Mouse (Mus musculus) splenic B cell, adult 2 months (primary cell): Measurements from ENCODE around the gene Eno2.
A peak's percentile ranks its signal among the peaks of the same experiment; 100 is the strongest.

Source experiments
- DNase-seq: peaks from one replicate; pipeline ENCODE4 v3.0.0-alpha.2; 2011; ENCODE audit warnings: low read depth, low spot score
- H3K27me3 ChIP-seq: 2 replicates; pipeline ENCODE4 v1.6.1; 2012; ENCODE audit warnings: mild to moderate bottlenecking, low read length, moderate library complexity, mixed read lengths; ENCODE audit not compliant: control insufficient read depth, poor library complexity, insufficient read depth, severe bottlenecking
- H3K36me3 ChIP-seq: 2 replicates; pipeline ENCODE4 v1.6.1; 2012; ENCODE audit warnings: mild to moderate bottlenecking, low read length, moderate library complexity, mixed read lengths; ENCODE audit not compliant: control insufficient read depth, poor library complexity, insufficient read depth, severe bottlenecking

Gene Eno2

DNA sequence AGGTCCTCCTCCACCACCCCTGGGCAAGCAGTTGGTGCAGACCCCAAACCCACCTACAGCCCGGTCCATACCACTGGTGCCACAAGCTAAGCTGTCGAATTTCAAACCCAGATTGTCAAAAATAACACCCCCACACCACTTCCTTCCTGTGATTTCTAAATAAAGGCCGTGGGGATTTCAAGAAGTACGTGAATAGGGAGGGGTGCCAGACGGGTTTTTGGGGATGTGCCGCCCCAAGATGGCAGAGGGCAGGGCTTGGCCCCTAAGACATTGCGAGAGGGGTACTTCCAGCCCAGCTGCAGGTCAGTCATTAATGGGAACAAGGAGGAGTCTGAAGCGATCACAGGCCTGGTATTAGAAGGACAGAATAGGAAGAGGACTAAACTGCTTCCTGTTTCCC is 45.9 kb downstream of the Eno2 start:
- peak; percentile 75 for DNase-seq
- Histone ChIP-seq H3K27me3 (no peaks in the 10 kb centered on the region), H3K36me3 (peaks cover 37% of the 10 kb centered on the region)

DNA sequence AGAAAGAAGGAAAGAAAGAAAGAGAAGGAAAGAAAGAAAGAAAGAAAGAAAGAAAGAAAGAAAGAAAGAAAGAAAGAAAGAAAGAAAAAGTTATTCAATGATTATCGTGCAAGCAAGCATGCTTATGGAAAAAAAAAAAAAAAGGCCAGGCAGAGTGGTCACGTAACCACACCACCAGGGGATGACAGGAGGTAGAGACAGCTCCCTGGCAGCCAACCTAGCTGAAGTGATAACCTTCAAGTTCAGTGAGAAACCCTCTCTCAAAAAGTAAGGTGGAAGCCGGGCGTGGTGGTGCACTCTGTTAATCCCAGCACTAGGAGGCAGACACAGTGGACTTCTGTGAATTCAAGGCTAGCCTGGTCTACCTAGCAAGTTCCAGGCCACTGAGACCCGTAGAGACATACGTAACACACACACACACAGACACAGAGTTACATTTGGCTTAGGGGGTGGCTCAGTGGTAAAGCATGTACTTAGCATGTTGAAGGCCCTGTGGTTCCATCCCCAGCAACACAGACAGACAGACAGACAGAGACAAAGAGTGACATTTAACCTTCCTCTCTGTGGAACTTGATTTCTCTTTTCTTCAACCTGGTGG is 46.5 kb downstream of the Eno2 start:
- DNase-seq: peak; percentile 50
- H3K27me3 ChIP-seq: no peaks in the 10 kb centered on the region
- peaks cover 31% of the 10 kb centered on the region for H3K36me3 ChIP-seq

DNA sequence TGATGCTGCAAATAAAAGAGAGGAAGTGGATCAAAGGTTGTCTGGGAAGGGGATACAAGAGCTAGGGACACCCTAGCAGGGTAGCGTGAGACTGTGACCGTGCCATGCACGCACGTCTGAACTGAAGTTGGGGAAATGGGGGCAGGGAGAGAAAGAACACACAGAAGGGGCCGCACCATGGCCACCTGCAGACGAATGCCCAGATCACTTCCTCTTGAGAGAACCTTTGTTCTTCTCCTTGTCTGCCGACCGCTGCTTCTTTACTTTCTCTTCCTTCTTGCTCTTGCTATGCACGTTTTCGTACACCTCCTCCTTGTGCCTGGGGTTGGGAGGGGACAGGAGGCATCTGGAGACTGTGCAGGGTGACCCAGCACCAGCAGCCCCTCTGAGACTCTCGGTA is 48.6 kb downstream of the Eno2 start:
- Histone ChIP-seq H3K36me3 (peaks cover 19% of the 10 kb centered on the region), H3K27me3 (no peaks in the 10 kb centered on the region)
- DNase-seq: peak; percentile 85

DNA sequence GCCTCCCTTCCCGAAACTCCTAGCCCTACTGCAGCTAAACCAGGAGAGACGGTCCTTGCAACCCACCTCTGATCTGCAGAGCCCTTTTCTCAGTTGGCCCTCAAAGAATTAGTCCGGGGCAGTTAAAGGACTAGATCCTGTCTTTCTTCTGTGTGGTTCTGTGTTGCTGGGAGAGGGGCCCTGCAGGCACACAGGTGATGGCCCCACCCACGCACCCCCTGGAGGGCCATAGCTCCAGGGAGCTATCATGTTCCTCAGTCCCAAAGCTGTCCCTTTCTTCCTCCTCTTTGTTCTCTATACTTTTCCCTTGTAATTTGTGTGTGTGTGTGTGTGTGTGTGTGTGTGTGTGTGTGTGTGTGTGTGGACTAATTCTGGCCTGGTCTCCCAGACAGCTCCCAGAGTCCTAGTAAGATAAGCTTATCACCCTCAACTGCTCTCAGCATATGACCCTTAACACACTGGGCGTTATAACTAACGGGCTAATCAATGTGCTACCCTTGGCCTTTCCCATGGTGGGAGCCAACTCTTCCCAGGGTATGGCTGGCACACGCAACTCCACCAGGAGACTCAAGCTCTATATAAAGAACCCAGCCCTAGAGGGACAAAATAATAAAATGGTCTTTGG is 50.0 kb downstream of the Eno2 start:
- Histone ChIP-seq H3K27me3 (no peaks in the 10 kb centered on the region), H3K36me3 (peaks cover 18% of the 10 kb centered on the region)
- no peak for DNase-seq

DNA sequence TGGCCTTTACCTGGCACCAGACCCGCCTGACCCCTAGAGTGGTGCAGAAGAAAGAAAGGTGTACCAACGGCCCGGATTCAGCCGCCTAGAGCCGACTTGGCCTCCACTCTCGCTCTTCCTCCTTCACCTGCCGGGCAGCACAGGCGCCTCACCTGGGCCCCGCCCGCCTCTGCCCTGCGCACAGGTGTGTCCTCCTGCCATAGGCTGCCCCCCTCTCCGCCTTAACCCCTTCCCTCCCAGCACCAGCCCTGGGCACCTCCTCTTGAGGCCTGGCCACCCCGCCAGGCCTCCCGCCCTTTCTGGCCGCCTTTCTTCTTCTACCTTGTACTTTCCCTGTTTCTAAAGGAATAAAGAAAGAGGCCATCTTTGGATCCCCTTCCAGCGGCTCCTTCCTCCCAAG is 50.8 kb downstream of the Eno2 start:
- DNase-seq: no peak
- H3K27me3 ChIP-seq: no peaks in the 10 kb centered on the region
- peaks cover 17% of the 10 kb centered on the region for H3K36me3 ChIP-seq

DNA sequence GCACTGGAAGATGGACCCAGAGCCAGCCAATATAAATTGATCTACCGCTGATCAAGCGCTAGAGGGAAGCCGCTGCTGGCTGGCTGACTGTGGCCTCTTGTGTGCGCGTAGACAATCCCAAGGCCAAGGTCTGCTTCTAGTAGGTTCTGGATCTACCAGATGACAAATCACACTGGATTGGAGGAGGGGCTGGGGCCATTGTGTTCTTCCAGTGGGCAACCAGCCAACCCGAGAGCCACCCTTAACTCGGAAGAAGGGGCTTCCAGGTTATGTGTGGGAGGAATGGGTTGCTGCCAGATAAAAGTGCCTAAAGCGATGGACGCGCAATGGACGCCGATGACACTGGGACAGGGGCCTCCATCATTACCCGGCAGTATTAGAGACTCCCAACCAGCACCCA is 51.5 kb downstream of the Eno2 start:
- DNase-seq: no peak
- H3K27me3 ChIP-seq: no peaks in the 10 kb centered on the region
- peaks cover 17% of the 10 kb centered on the region for H3K36me3 ChIP-seq

DNA sequence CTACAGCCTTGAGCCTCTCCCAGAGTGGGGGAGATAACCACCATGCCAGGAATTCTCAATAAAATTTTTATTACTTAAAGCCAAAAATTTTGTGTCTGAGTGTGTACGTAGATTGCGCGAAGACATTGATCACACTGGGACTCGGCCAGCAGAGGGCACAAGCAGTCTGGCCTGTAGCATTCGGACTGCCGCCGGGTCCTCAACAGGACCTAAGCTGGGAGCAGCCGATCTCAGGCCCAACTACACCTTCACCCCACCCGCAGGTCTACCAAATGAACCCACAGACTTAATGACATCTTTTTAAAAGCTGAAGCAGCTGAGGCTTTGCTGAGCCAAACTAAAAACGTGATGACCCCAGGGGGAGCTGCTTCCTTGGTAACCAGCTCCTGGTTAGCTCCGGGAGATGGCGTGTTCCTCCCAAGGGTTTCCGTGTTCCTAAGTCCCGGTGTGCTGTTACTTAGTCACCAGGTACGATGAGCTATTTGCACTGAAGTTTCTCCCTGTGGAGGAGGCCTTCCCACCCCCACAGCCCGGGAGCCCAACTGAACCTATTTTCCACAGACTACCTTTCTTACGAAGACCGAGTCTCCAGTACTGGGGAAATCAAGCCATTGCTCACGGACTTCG is 52.5 kb downstream of the Eno2 start:
- H3K27me3 ChIP-seq: no peaks in the 10 kb centered on the region
- peak; percentile 90 for DNase-seq
- H3K36me3 ChIP-seq: peaks cover 17% of the 10 kb centered on the region

DNA sequence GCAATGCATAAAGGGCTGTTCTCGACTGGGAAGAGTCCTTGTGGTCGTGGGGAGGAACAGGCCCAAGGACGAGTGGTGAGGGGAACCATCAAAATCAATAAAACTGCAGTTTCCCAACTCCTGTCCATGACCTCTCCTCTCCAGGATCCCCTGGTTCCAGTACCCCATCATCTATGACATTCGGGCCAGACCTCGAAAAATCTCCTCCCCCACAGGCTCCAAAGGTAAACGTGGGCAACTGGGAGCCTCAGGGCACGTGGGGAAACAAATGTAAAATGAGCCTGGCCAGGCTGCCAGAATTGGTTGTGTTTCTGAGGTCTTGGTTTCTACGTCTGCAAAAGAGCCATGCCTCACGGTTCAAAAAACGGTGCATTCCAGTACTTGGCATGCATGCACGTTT is 56.6 kb downstream of the Eno2 start:
- H3K36me3 ChIP-seq: peaks cover 10% of the 10 kb centered on the region; the same call in 1 of the 2 replicates
- no peak for DNase-seq

DNA sequence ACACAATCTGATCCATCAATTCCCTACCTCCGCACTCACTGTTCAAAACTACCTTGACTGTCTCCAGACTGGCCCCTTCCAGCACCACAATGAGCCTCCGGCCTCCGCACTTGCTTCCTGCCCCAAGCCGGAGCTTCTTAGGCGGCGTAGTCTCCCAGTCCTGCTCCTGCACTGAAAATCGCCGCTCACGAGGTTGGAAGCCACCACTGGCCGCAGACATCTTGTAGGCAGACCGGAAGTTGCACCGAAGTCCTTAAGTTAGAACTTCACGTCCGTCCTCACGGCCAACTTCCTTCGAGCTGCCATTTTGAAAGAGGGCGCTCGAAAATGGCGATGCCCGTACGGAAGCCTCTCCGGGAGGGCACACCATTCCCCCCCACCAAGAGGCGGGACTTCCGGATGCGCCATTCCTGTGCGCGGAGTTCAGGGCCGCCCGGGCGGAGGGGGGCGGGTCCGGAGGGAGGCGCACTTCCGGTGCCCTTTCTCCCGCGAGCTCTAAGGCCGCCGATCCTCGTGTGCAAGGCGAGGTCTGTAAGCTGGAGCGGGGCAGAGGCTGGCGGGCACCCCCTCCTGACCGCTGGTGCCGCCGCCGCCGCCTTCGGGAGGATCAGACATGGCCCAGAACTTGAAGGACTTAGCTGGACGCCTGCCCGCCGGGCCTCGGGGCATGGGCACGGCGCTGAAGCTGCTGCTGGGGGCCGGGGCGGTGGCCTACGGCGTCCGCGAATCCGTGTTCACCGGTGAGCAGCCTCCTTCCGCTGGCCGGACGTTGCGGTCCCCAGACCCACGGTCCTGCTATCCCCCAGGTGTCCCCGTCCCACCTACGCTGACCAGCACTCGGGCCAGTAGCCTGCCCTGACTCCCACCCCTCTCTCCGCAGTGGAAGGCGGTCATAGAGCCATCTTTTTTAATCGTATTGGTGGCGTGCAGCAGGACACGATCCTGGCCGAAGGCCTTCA is 57.4 kb downstream of the Eno2 start, which contains the start of the genes Emg1 and Phb2:
Gene Emg1, minus strand, starts transcription at position 355 of the 959 bp plus-strand sequence.
Gene Phb2, plus strand, starts transcription at position 513 of the 959 bp plus-strand sequence.
- H3K27me3 ChIP-seq: no peaks in the 10 kb centered on the region
- peaks cover 13% of the 10 kb centered on the region; the same call in 1 of the 2 replicates for H3K36me3 ChIP-seq
- peak; percentile 99 for DNase-seq

More for the DNA sequence above, 56.6 kb downstream of the Eno2 start:
- H3K27me3 ChIP-seq: no peaks in the 10 kb centered on the region
